Mouse (Mus musculus) myocyte (in vitro differentiated cells): ENCODE results near the gene Reg3g. TPM values are rescaled to one million over a fixed set of nuclear protein-coding genes. Genes with fewer than 3 reads are reported as not detected.

ENCODE experiments used
- H3K27me3 ChIP-seq: one replicate; pipeline ENCODE4 v1.6.1; 2011; ENCODE audit not compliant: control insufficient read depth, insufficient read depth, insufficient read length
- H3K36me3 ChIP-seq: one replicate; pipeline ENCODE4 v1.6.1; 2011; ENCODE audit not compliant: control insufficient read depth, insufficient read depth
- H3K4me2 ChIP-seq: one replicate; pipeline ENCODE4 v1.6.1; 2011; ENCODE audit warnings: low read depth, control low read depth
- H3K4me3 ChIP-seq: one replicate; pipeline ENCODE4 v1.5.1; 2011; ENCODE audit warnings: mild to moderate bottlenecking, control low read depth, moderate library complexity
- H3K79me2 ChIP-seq: one replicate; pipeline ENCODE4 v1.6.1; 2011; ENCODE audit not compliant: control insufficient read depth, insufficient read depth
- H3ac ChIP-seq: one replicate; pipeline ENCODE4 v1.6.1; 2011; ENCODE audit not compliant: control insufficient read depth, insufficient read length
- CEBPB ChIP-seq: IDR thresholded peaks from 2 replicates; pipeline ENCODE4 v1.6.1; 2011; ENCODE audit warnings: mild to moderate bottlenecking, moderate library complexity; ENCODE audit not compliant: poor library complexity, insufficient read depth, severe bottlenecking
- E2F4 ChIP-seq: IDR thresholded peaks from one replicate; pipeline ENCODE4 v1.6.1; 2011; ENCODE audit warnings: mild to moderate bottlenecking, control low read depth, moderate library complexity; ENCODE audit not compliant: insufficient read depth
- MAX ChIP-seq: IDR thresholded peaks from one replicate; pipeline ENCODE4 v1.6.1; 2011; ENCODE audit warnings: low read depth, mild to moderate bottlenecking, control low read depth
- MYOD1 ChIP-seq, 3 experiments: IDR thresholded peaks; one replicate each; pipeline ENCODE4 v1.6.1; 2011; ENCODE audit warnings: control low read depth in 2 of 3, low read depth in 2 of 3, mild to moderate bottlenecking in 2 of 3, moderate library complexity in 1 of 3; ENCODE audit not compliant: insufficient read length in 2 of 3, control insufficient read depth in 1 of 3
- MYOG ChIP-seq, 3 experiments: IDR thresholded peaks; one replicate each; pipeline ENCODE4 v1.6.1; 2011; ENCODE audit warnings: control low read depth in 2 of 3, low read depth in 2 of 3, mild to moderate bottlenecking in 2 of 3; ENCODE audit not compliant: insufficient read length in 2 of 3, control insufficient read depth in 1 of 3, insufficient read depth in 1 of 3
- POLR2A ChIP-seq: IDR thresholded peaks from one replicate; pipeline ENCODE4 v1.6.1; 2011; ENCODE audit warnings: low read depth, mild to moderate bottlenecking, control low read depth, moderate library complexity; ENCODE audit not compliant: insufficient read length
- POLR2AphosphoS2 ChIP-seq: IDR thresholded peaks from one replicate; pipeline ENCODE4 v1.6.1; 2011; ENCODE audit warnings: low read depth, control low read depth; ENCODE audit not compliant: insufficient read length
- REST ChIP-seq: IDR thresholded peaks from one replicate; pipeline ENCODE4 v1.6.1; 2011; ENCODE audit warnings: mild to moderate bottlenecking, control low read depth, moderate library complexity; ENCODE audit not compliant: insufficient read depth, insufficient read length
- SRF ChIP-seq: IDR thresholded peaks from one replicate; pipeline ENCODE4 v1.6.1; 2011; ENCODE audit warnings: low read depth; ENCODE audit not compliant: control insufficient read depth, insufficient read length
- TCF12 ChIP-seq: IDR thresholded peaks from one replicate; pipeline ENCODE4 v1.6.1; 2011; ENCODE audit warnings: mild to moderate bottlenecking, control low read depth; ENCODE audit not compliant: poor library complexity, insufficient read depth, severe bottlenecking
- TCF3 ChIP-seq: IDR thresholded peaks from one replicate; pipeline ENCODE4 v1.6.1; 2011; ENCODE audit warnings: low read depth, control low read depth; ENCODE audit not compliant: insufficient read length
- USF1 ChIP-seq: IDR thresholded peaks from one replicate; pipeline ENCODE4 v1.6.1; 2011; ENCODE audit warnings: low read depth, mild to moderate bottlenecking, control low read depth, moderate library complexity
- polyA plus RNA-seq: library from polyadenylated mRNA; unstranded; fragments of >200 nt; fragmentation: generic; extraction: Trizol; gene quantifications from one replicate; pipeline ENCODE4 v1.2.1, GENCODE M21; 2012; ENCODE audit warnings: missing spikeins

Reg3g gene
- polyA plus RNA-seq, 1 experiment = not detected

DNA sequence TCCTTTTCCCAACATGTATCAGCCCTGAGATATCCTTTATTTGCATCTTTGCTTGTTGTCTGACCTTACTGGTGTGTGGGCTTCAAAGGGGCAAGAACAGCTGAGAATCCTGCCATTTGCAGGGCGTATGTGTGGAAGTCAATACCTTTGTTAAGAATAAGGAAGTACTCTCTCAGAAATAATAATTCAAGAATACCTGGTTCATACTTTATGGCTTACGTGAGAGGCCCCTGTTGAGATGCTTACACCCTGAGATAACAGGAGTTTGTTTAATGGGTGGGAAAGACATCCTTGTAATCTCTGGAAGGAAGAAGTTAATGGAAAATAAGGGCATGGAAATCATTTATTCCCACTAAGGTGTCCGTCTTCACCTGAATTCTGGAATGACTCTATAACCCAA is 26.0 kb upstream of the Reg3g start:
- H3K27me3 ChIP-seq = no peaks in the 10 kb centered on the region
- H3K79me2 ChIP-seq = no peaks in the 10 kb centered on the region
- H3ac ChIP-seq = no peak overlapping the region
- H3K4me3 ChIP-seq = no peak overlapping the region
- TF ChIP-seq CEBPB = no peak
- TF ChIP-seq MAX = no peak
- H3K4me2 ChIP-seq = no peak overlapping the region
- no peaks in the 10 kb centered on the region for H3K36me3 ChIP-seq

DNA sequence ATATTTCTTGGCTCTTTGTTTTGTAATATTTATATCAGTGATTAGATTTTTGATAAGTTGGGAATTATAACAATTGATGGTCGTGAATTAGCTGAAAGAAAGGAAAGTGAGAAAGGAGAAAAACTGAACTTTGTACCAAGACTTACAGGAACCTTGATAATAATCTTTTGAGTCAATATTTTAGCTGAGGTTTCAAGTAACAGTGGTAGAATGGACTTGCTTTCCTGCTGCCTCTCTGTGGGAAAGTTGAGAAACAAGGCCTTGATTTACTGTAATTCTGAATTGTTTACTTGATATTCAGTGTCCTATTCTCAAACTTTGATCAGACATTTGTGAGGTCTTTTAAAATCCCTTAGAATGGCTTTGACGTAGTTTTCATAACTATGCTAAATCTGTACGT is 615 bp upstream of the Reg3g start:
- no peak overlapping the region for H3K4me2 ChIP-seq
- TF ChIP-seq TCF12 = no peak
- TF ChIP-seq TCF3 = no peak
- TF ChIP-seq MYOG (IDR thresholded peaks at IDR 0.05; ENCODE audit: control insufficient read depth in 1 of 3, insufficient read depth in 1 of 3, insufficient read length in 2 of 3, low read depth in 2 of 3) = no peak
- no peak for TF ChIP-seq SRF
- no peak for TF ChIP-seq REST
- TF ChIP-seq POLR2A = no peak
- TF ChIP-seq MAX = no peak
- no peak for TF ChIP-seq MYOD1 (IDR thresholded peaks at IDR 0.05; ENCODE audit: control insufficient read depth in 1 of 3, insufficient read length in 2 of 3, low read depth in 2 of 3)
- TF ChIP-seq E2F4 = no peak
- TF ChIP-seq CEBPB = no peak
- no peak for TF ChIP-seq POLR2AphosphoS2
- no peak for TF ChIP-seq USF1
- H3K4me3 ChIP-seq = no peak overlapping the region
- no peak overlapping the region for H3ac ChIP-seq
- no peaks in the 10 kb centered on the region for H3K27me3 ChIP-seq
- no peaks in the 10 kb centered on the region for H3K36me3 ChIP-seq
- H3K79me2 ChIP-seq = no peaks in the 10 kb centered on the region

DNA sequence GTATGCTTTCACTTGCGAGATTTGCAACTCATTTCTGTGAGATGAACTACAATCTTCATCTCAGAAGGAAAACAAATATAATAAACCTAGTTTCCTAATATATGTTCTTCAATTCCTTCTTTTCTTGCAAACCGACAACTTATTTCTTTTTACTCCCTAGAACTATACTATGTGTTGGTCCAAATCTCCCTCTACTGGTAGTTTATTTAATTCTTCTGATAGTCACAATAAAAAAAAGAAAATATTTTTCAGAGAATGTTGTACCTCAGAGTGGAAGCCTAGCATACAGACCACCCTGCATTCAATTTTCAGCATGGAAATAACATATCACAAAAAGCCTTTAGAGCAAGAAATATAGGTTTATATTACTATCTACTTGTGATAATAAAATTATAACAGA is 5.4 kb downstream of the Reg3g start:
- H3ac ChIP-seq = no peak overlapping the region
- no peak overlapping the region for H3K4me2 ChIP-seq
- H3K79me2 ChIP-seq = no peaks in the 10 kb centered on the region
- no peak overlapping the region for H3K4me3 ChIP-seq
- TF ChIP-seq SRF (no peak), POLR2A (no peak), CEBPB (no peak), POLR2AphosphoS2 (no peak), E2F4 (no peak), USF1 (no peak), MAX (no peak), MYOD1 (IDR thresholded peaks at IDR 0.05; ENCODE audit: control insufficient read depth in 1 of 3, insufficient read length in 2 of 3, low read depth in 2 of 3) (no peak), REST (no peak), TCF3 (no peak), TCF12 (no peak), MYOG (IDR thresholded peaks at IDR 0.05; ENCODE audit: control insufficient read depth in 1 of 3, insufficient read depth in 1 of 3, insufficient read length in 2 of 3, low read depth in 2 of 3) (no peak)
- no peaks in the 10 kb centered on the region for H3K27me3 ChIP-seq
- H3K36me3 ChIP-seq = no peaks in the 10 kb centered on the region

DNA sequence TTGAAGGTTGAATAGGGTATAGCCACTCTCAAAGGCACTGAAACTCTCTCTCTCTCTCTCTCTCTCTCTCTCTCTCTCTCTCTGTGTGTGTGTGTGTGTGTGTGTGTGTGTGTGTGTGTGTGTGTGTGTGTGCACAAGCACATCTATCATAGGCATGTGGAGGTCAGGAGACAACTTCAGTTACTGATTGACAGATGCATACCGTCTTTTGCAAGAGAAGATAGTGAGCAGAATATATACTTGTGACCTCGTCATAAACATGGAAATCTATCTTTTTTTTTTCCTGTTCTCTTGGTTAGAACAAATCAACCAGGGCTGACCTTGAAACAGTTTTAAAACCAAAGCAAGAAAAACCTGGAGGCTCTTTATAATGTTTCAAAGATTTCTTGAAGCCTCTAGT is 6.3 kb downstream of the Reg3g start:
- H3K4me2 ChIP-seq = no peak overlapping the region
- no peaks in the 10 kb centered on the region for H3K79me2 ChIP-seq
- H3K4me3 ChIP-seq = no peak overlapping the region
- H3K27me3 ChIP-seq = no peaks in the 10 kb centered on the region
- H3ac ChIP-seq = no peak overlapping the region
- no peaks in the 10 kb centered on the region for H3K36me3 ChIP-seq
- no peak for TF ChIP-seq TCF12
- no peak for TF ChIP-seq POLR2AphosphoS2
- TF ChIP-seq SRF = no peak
- no peak for TF ChIP-seq E2F4
- TF ChIP-seq MYOD1 (IDR thresholded peaks at IDR 0.05; ENCODE audit: control insufficient read depth in 1 of 3, insufficient read length in 2 of 3, low read depth in 2 of 3) = no peak
- no peak for TF ChIP-seq POLR2A
- no peak for TF ChIP-seq TCF3
- TF ChIP-seq USF1 = no peak
- no peak for TF ChIP-seq REST
- no peak for TF ChIP-seq MYOG (IDR thresholded peaks at IDR 0.05; ENCODE audit: control insufficient read depth in 1 of 3, insufficient read depth in 1 of 3, insufficient read length in 2 of 3, low read depth in 2 of 3)
- TF ChIP-seq MAX = no peak
- TF ChIP-seq CEBPB = no peak

DNA sequence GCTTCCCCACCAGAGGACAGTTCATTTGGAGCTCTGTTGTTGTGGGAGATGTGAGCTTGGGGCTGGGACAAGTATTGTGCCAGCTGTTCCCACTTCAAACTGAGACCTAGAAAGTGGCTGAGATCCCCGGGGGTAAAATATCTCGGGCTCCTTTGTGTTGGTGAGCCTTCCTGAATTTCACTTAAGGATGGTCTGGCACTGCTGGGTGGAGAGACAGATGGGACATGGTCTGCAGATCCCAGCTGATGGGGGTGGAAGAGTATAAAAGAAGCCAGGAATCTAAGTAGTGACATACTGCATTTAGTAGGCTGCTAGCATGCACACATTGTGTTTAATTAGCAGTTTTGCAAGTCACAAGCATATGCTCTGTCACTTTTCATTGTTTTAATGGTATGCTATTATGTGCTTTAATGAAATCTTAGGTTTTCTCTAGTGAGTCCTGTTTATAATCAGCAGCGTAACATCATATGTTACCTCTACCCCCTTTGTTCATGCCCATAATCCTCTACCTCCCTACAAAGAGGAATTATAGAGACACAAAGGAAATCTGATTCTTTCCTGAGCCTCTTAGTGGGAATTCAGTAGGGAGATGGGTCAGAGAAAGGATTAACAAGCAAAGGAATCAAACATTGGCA is 8.4 kb downstream of the Reg3g start:
- no peaks in the 10 kb centered on the region for H3K36me3 ChIP-seq
- TF ChIP-seq MYOG (IDR thresholded peaks at IDR 0.05; ENCODE audit: control insufficient read depth in 1 of 3, insufficient read depth in 1 of 3, insufficient read length in 2 of 3, low read depth in 2 of 3) = no peak
- H3K4me2 ChIP-seq = no peak overlapping the region
- no peak overlapping the region for H3ac ChIP-seq
- H3K27me3 ChIP-seq = no peaks in the 10 kb centered on the region
- no peaks in the 10 kb centered on the region for H3K79me2 ChIP-seq
- H3K4me3 ChIP-seq = no peak overlapping the region
